Mouse (Mus musculus) heart, adult 9 months (tissue): ENCODE results near the gene Slc25a45.
A peak's percentile ranks its signal among the peaks of the same experiment; 100 is the strongest.

Source experiments
- DNase-seq, 2 experiments: peaks; one replicate each; pipeline ENCODE4 v3.0.0; 2022; ENCODE audit warnings: low spot score in 2 of 2

The Slc25a45 gene

GRCm38 (mm10) chr19:5877618-5878361 lies at the start of gene Slc25a45:
Gene Slc25a45 (plus strand): TSS chr19:5877808.
- DNase-seq, result peak; percentile 65 to 75

GRCm38 (mm10) chr19:5828155-5828554 lies 49.5 kb upstream of the Slc25a45 start:
- DNase-seq, result no peak

GRCm38 (mm10) chr19:5828905-5829304 lies 48.7 kb upstream of the Slc25a45 start:
- no peak for DNase-seq

- DNase-seq, result no peak
These were observed 47.5 kb upstream of the Slc25a45 start for GRCm38 (mm10) chr19:5829958-5830615.

GRCm38 (mm10) chr19:5830776-5831175 lies 46.8 kb upstream of the Slc25a45 start:
- DNase-seq, result no peak

GRCm38 (mm10) chr19:5831224-5831957 lies 46.2 kb upstream of the Slc25a45 start:
- no peak for DNase-seq

GRCm38 (mm10) chr19:5831958-5832320 lies 45.7 kb upstream of the Slc25a45 start:
- no peak for DNase-seq

GRCm38 (mm10) chr19:5832326-5832725 lies 45.3 kb upstream of the Slc25a45 start:
- no peak for DNase-seq

GRCm38 (mm10) chr19:5833287-5834100 lies 44.1 kb upstream of the Slc25a45 start:
- peak in 1 of 2 experiments; percentile 27 for DNase-seq

- no peak for DNase-seq
These were observed 43.2 kb upstream of the Slc25a45 start for GRCm38 (mm10) chr19:5834260-5834925.

GRCm38 (mm10) chr19:5835054-5835921 lies 42.3 kb upstream of the Slc25a45 start:
- DNase-seq, result peak in 1 of 2 experiments; percentile 27

GRCm38 (mm10) chr19:5835922-5836430 lies 41.6 kb upstream of the Slc25a45 start:
- DNase-seq, result no peak

- no peak for DNase-seq
These were observed 40.6 kb upstream of the Slc25a45 start for GRCm38 (mm10) chr19:5836941-5837572.

- no peak for DNase-seq
These were observed 40.0 kb upstream of the Slc25a45 start for GRCm38 (mm10) chr19:5837606-5838005.

- DNase-seq, result peak in 1 of 2 experiments; percentile 29
These were observed 39.3 kb upstream of the Slc25a45 start for GRCm38 (mm10) chr19:5838136-5838891.

- DNase-seq, result no peak
These were observed 38.8 kb upstream of the Slc25a45 start for GRCm38 (mm10) chr19:5838892-5839165.

- peak in 1 of 2 experiments; percentile 43 for DNase-seq
These were observed 38.1 kb upstream of the Slc25a45 start for GRCm38 (mm10) chr19:5839317-5840085.
